Mouse (Mus musculus): Measurements from ENCODE around the gene Rftn1.

Gene Rftn1

GRCm38 (mm10) chr17:49976678-49977423 is 213.6 kb downstream of the Rftn1 start:
- no peak for DNase-seq

DNA sequence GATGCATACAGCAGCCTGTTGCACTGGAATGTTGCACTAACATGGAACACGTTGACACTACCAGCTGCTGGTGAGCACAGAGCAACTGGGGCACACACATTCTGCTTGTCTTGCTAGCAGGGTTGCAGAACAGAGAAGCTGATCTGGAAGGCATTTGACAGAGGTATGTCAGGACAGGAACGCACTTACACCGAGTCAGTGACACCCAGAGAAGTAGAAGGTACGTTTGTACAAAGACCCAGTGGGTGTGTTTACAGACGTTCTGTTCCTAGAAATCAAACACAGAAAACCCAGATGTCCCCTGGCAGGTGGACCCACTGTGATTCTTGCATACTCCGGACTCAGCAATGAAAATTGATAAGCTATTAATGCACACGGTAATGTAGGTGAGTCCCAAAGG is 215.0 kb downstream of the Rftn1 start:
- DNase-seq, result no peak

GRCm38 (mm10) chr17:49974996-49975395 is 215.5 kb downstream of the Rftn1 start:
- DNase-seq, result no peak

DNA sequence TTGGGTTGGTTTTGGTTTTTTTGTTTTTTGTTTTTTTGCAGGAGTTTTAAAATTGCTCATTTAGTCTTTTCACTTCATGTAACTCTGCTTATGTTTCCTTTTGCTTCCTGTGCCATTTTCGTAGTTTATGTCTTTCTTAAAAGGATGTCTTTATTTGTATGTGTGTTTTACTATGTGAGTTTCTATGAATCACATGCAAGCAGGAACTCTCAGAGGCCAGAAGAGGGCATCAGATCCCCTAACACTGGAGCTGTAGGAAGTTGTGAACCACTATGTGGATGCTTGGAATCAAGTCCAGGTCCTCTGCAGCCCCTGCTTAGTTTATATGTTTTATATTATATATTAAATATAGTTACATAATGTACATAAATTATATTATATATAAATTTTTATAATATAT is 218.3 kb downstream of the Rftn1 start:
- DNase-seq, result no peak

GRCm38 (mm10) chr17:49971057-49971456 is 219.4 kb downstream of the Rftn1 start:
- DNase-seq, result no peak

GRCm38 (mm10) chr17:49968467-49969207 is 221.8 kb downstream of the Rftn1 start:
- DNase-seq, result peak; percentile 58

- no peak for DNase-seq
These were observed 224.4 kb downstream of the Rftn1 start for GRCm38 (mm10) chr17:49965846-49966762.

DNA sequence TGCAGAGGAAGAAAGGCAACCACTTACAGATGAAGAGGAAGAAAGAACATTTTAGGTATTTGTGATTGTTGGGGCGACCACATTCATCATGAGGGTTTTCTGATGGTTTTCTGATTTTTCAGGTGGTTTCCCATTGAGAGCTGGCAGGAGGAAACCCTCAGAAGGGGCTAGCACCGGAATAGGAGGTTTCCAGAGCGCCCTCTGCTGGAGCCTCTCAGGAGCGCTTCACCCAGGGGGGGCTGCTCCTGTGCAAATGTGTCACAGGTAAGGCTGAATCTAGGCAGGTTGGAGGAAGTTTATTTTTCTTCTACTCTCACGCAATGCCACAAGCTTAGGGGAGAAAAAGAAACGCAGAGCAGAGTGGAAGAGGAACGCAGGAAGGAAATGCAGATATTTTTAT is 225.4 kb downstream of the Rftn1 start:
- no peak for DNase-seq

- no peak for DNase-seq
These were observed 226.0 kb downstream of the Rftn1 start for GRCm38 (mm10) chr17:49964471-49964870.

GRCm38 (mm10) chr17:49959021-49959420 is 231.5 kb downstream of the Rftn1 start:
- DNase-seq, result no peak

GRCm38 (mm10) chr17:49951856-49952607 is 238.4 kb downstream of the Rftn1 start:
- DNase-seq, result no peak

DNA sequence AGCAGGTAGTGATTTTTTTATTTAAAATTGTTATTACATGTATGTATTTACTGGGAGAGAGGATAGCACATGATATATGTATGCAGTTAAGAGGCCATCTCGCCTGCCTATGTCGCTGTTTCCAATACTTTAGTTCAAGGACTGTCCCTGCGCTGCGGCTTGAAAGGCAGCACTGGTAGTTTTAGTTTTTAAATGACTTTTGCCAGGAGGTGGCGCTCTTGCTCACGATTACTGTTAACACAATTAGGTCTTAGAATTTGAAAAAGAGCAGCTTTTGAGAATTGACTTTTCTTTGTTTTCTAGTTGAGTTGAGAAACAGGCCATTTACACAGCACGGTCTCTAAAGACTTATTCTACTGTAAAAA is 239.0 kb downstream of the Rftn1 start:
- DNase-seq, result peak; percentile 67

DNA sequence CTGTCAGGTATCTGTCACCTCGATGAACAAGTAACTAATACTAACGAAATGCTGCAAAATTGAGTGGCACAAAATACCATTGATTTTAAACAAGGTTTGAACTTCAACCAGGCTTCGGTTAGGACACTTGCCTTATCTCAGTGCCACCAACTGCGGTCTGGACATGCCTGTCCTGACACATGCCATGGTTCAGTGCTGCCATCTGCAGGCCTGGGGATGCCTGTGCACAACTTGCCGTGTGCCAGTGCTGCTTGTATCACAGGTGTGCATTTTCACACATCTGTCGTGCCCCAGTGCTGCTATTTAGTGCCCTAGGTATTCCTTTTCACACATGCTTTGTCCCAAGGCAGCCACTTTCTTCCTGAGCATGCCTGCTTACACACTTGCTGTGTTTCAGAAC is 247.8 kb downstream of the Rftn1 start:
- DNase-seq, result no peak

Data from cerebellum, adult 11 months (tissue).